Mouse (Mus musculus): ENCODE data around the gene Exosc5. TPM values are rescaled to one million over a fixed set of nuclear protein-coding genes. Genes with fewer than 3 reads are reported as not detected.

Gene Exosc5
- polyA plus RNA-seq, 1 experiment from 2014 or later, result 39.5 TPM

GRCm38 (mm10) chr7:25689603-25690021 is 30.6 kb downstream of the Exosc5 start:
- no peak for ATAC-seq
- Histone ChIP-seq H3K36me3 (ENCODE audit: control insufficient read depth, insufficient read depth, low read length) (no peaks in the 10 kb centered on the region), H3K9me3 (ENCODE audit: control insufficient read depth, low read length) (peaks cover 3% of the 10 kb centered on the region; the same call in 1 of the 2 replicates), H3K9ac (ENCODE audit: low read depth, low read length) (peak overlapping the region; percentile 48), H3K4me1 (ENCODE audit: control insufficient read depth, insufficient read depth, low read depth, low read length) (peaks cover 28% of the 10 kb centered on the region), H3K27ac (ENCODE audit: low read depth, low read length) (no peak overlapping the region), H3K27me3 (replicated peaks; ENCODE audit: control insufficient read depth, insufficient read depth, low read length) (peaks cover 48% of the 10 kb centered on the region), H3K4me3 (ENCODE audit: low read length) (peak overlapping the region; percentile 49), H3K4me2 (ENCODE audit: low read length) (peak overlapping the region; percentile 66)
- WGBS, result 9% methylated on average over 12 of the region's 12 CpGs

DNA sequence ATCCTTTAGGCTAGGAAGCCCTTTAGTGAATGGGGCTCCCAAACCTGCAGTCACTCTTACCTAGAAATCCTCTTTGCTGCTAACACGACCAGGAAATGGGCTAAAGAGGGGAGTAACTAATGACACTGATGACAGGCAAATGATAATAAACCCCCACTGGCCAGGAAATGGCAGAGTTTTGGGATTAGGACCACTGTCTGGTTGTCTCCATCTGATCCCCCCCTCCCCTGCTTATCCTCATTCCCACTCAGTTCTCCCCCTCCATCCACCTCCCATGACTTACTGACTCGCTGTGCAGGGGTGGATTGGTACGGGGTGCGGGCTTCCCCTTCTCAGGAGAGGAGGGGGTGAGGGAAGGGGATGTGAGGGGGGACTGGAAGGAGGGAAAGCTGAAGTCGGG is 31.1 kb downstream of the Exosc5 start:
- WGBS, result 32% methylated on average over 5 of the region's 5 CpGs
- H3K4me3 ChIP-seq (ENCODE audit: low read length), result no peak overlapping the region
- ATAC-seq, result no peak
- no peak overlapping the region for H3K9ac ChIP-seq (ENCODE audit: low read depth, low read length)
- H3K27me3 ChIP-seq (replicated peaks; ENCODE audit: control insufficient read depth, insufficient read depth, low read length), result peaks cover 48% of the 10 kb centered on the region
- H3K9me3 ChIP-seq (ENCODE audit: control insufficient read depth, low read length), result peaks cover 3% of the 10 kb centered on the region; the same call in 1 of the 2 replicates
- peak overlapping the region; percentile 66; the same call in 1 of the 2 replicates for H3K4me2 ChIP-seq (ENCODE audit: low read length)
- peaks cover 28% of the 10 kb centered on the region for H3K4me1 ChIP-seq (ENCODE audit: control insufficient read depth, insufficient read depth, low read depth, low read length)
- H3K36me3 ChIP-seq (ENCODE audit: control insufficient read depth, insufficient read depth, low read length), result no peaks in the 10 kb centered on the region
- no peak overlapping the region for H3K27ac ChIP-seq (ENCODE audit: low read depth, low read length)

DNA sequence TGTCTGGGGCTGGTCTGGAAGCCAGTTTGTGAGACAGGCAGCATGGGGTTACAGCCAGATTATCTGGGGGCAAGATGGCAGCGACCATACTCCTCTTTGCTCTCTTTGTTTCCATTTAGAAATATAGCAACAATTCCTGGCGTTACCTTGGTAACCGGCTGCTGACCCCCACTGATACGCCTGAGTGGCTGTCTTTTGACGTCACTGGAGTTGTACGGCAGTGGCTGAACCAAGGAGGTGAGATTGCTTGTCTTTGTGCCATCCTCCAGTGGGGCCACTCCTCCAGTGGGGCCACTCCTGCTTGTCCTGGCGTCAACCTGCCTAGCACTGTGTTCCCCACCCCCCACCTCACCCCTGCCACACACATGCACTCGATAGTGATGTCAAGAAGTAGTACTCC is 35.1 kb downstream of the Exosc5 start:
- no peak overlapping the region for H3K9ac ChIP-seq (ENCODE audit: low read depth, low read length)
- H3K4me2 ChIP-seq (ENCODE audit: low read length), result no peak overlapping the region
- no peak overlapping the region for H3K4me3 ChIP-seq (ENCODE audit: low read length)
- H3K4me1 ChIP-seq (ENCODE audit: control insufficient read depth, insufficient read depth, low read depth, low read length), result peaks cover 3% of the 10 kb centered on the region
- WGBS, result 35% methylated on average over 8 of the region's 8 CpGs
- ATAC-seq, result peak; percentile 31; the same call in 1 of the 2 replicates
- no peak overlapping the region for H3K27ac ChIP-seq (ENCODE audit: low read depth, low read length)
- no peaks in the 10 kb centered on the region for H3K36me3 ChIP-seq (ENCODE audit: control insufficient read depth, insufficient read depth, low read length)
- peaks cover 19% of the 10 kb centered on the region for H3K27me3 ChIP-seq (replicated peaks; ENCODE audit: control insufficient read depth, insufficient read depth, low read length)
- H3K9me3 ChIP-seq (ENCODE audit: control insufficient read depth, low read length), result peaks cover 3% of the 10 kb centered on the region; the same call in 1 of the 2 replicates

GRCm38 (mm10) chr7:25699851-25700250 is 40.9 kb downstream of the Exosc5 start:
- H3K9me3 ChIP-seq (ENCODE audit: control insufficient read depth, low read length), result no peaks in the 10 kb centered on the region
- no peak overlapping the region for H3K4me3 ChIP-seq (ENCODE audit: low read length)
- WGBS, result 56% methylated on average over 13 of the region's 13 CpGs
- no peak overlapping the region for H3K9ac ChIP-seq (ENCODE audit: low read depth, low read length)
- H3K36me3 ChIP-seq (ENCODE audit: control insufficient read depth, insufficient read depth, low read length), result no peaks in the 10 kb centered on the region
- H3K4me1 ChIP-seq (ENCODE audit: control insufficient read depth, insufficient read depth, low read depth, low read length), result peaks cover 3% of the 10 kb centered on the region; the same call in 1 of the 2 replicates
- H3K27ac ChIP-seq (ENCODE audit: low read depth, low read length), result no peak overlapping the region
- no peaks in the 10 kb centered on the region for H3K27me3 ChIP-seq (replicated peaks; ENCODE audit: control insufficient read depth, insufficient read depth, low read length)
- no peak for ATAC-seq
- H3K4me2 ChIP-seq (ENCODE audit: low read length), result no peak overlapping the region

GRCm38 (mm10) chr7:25700732-25701131 is 41.8 kb downstream of the Exosc5 start:
- Histone ChIP-seq H3K4me1 (ENCODE audit: control insufficient read depth, insufficient read depth, low read depth, low read length) (peaks cover 3% of the 10 kb centered on the region; the same call in 1 of the 2 replicates), H3K9me3 (ENCODE audit: control insufficient read depth, low read length) (no peaks in the 10 kb centered on the region), H3K9ac (ENCODE audit: low read depth, low read length) (no peak overlapping the region), H3K4me3 (ENCODE audit: low read length) (no peak overlapping the region), H3K36me3 (ENCODE audit: control insufficient read depth, insufficient read depth, low read length) (no peaks in the 10 kb centered on the region), H3K27me3 (replicated peaks; ENCODE audit: control insufficient read depth, insufficient read depth, low read length) (no peaks in the 10 kb centered on the region), H3K27ac (ENCODE audit: low read depth, low read length) (no peak overlapping the region), H3K4me2 (ENCODE audit: low read length) (no peak overlapping the region)
- ATAC-seq, result no peak
- WGBS, result 79% methylated on average over 12 of the region's 12 CpGs

DNA sequence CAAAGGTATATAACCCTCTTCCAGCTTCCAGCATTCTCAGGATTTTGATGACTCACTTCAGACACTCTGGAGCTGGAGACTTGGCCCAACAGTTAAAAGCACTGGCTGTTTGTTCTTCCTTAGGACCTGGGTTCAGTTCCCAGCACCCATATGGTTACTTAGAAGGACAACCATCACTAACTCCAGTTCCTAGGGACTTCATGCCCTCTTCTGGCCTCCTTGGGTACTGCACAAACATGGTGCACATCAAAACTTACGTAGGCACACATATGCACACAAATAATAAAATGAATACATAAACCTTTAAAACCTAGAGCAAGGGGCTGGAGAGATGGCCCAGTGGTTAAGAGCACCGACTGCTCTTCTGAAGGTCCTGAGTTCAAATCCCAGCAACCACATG is 43.4 kb downstream of the Exosc5 start:
- H3K4me3 ChIP-seq (ENCODE audit: low read length), result no peak overlapping the region
- H3K27ac ChIP-seq (ENCODE audit: low read depth, low read length), result no peak overlapping the region
- H3K9ac ChIP-seq (ENCODE audit: low read depth, low read length), result no peak overlapping the region
- H3K4me1 ChIP-seq (ENCODE audit: control insufficient read depth, insufficient read depth, low read depth, low read length), result peaks cover 3% of the 10 kb centered on the region; the same call in 1 of the 2 replicates
- no peaks in the 10 kb centered on the region for H3K9me3 ChIP-seq (ENCODE audit: control insufficient read depth, low read length)
- no peak for ATAC-seq
- WGBS, result 95% methylated on average over 2 of the region's 2 CpGs
- H3K27me3 ChIP-seq (replicated peaks; ENCODE audit: control insufficient read depth, insufficient read depth, low read length), result no peaks in the 10 kb centered on the region
- no peaks in the 10 kb centered on the region for H3K36me3 ChIP-seq (ENCODE audit: control insufficient read depth, insufficient read depth, low read length)
- no peak overlapping the region for H3K4me2 ChIP-seq (ENCODE audit: low read length)

GRCm38 (mm10) chr7:25703793-25704494 is 45.0 kb downstream of the Exosc5 start:
- Histone ChIP-seq H3K27me3 (replicated peaks; ENCODE audit: control insufficient read depth, insufficient read depth, low read length) (no peaks in the 10 kb centered on the region), H3K9ac (ENCODE audit: low read depth, low read length) (no peak overlapping the region), H3K4me2 (ENCODE audit: low read length) (peak overlapping the region; percentile 67), H3K36me3 (ENCODE audit: control insufficient read depth, insufficient read depth, low read length) (no peaks in the 10 kb centered on the region), H3K4me3 (ENCODE audit: low read length) (peak overlapping the region; percentile 41; the same call in 1 of the 2 replicates), H3K9me3 (ENCODE audit: control insufficient read depth, low read length) (no peaks in the 10 kb centered on the region), H3K27ac (ENCODE audit: low read depth, low read length) (no peak overlapping the region), H3K4me1 (ENCODE audit: control insufficient read depth, insufficient read depth, low read depth, low read length) (peaks cover 3% of the 10 kb centered on the region; the same call in 1 of the 2 replicates)
- peak; percentile 15; the same call in 1 of the 2 replicates for ATAC-seq
- WGBS, result 18% methylated on average over 10 of the region's 10 CpGs

- ATAC-seq, result peak; percentile 58
- Histone ChIP-seq H3K4me3 (ENCODE audit: low read length) (peak overlapping the region; percentile 41), H3K4me2 (ENCODE audit: low read length) (peak overlapping the region; percentile 67), H3K36me3 (ENCODE audit: control insufficient read depth, insufficient read depth, low read length) (no peaks in the 10 kb centered on the region), H3K9ac (ENCODE audit: low read depth, low read length) (peak overlapping the region; percentile 60), H3K27me3 (replicated peaks; ENCODE audit: control insufficient read depth, insufficient read depth, low read length) (no peaks in the 10 kb centered on the region), H3K4me1 (ENCODE audit: control insufficient read depth, insufficient read depth, low read depth, low read length) (peaks cover 3% of the 10 kb centered on the region; the same call in 1 of the 2 replicates), H3K9me3 (ENCODE audit: control insufficient read depth, low read length) (no peaks in the 10 kb centered on the region), H3K27ac (ENCODE audit: low read depth, low read length) (no peak overlapping the region)
- 7% methylated on average over 21 of the region's 37 CpGs for WGBS
Observed at GRCm38 (mm10) chr7:25704716-25705364, 45.9 kb downstream of the Exosc5 start.

- H3K9me3 ChIP-seq (ENCODE audit: control insufficient read depth, low read length), result no peaks in the 10 kb centered on the region
- no peaks in the 10 kb centered on the region for H3K36me3 ChIP-seq (ENCODE audit: control insufficient read depth, insufficient read depth, low read length)
- no peak overlapping the region for H3K9ac ChIP-seq (ENCODE audit: low read depth, low read length)
- ATAC-seq, result no peak
- no peak overlapping the region for H3K4me3 ChIP-seq (ENCODE audit: low read length)
- H3K4me2 ChIP-seq (ENCODE audit: low read length), result no peak overlapping the region
- no peak overlapping the region for H3K27ac ChIP-seq (ENCODE audit: low read depth, low read length)
- H3K27me3 ChIP-seq (replicated peaks; ENCODE audit: control insufficient read depth, insufficient read depth, low read length), result no peaks in the 10 kb centered on the region
- H3K4me1 ChIP-seq (ENCODE audit: control insufficient read depth, insufficient read depth, low read depth, low read length), result peaks cover 11% of the 10 kb centered on the region
- 67% methylated on average over 6 of the region's 6 CpGs for WGBS
Observed at GRCm38 (mm10) chr7:25705801-25706251, 46.9 kb downstream of the Exosc5 start.

Data from hindbrain, embryonic 16.5 days (tissue).